20 mouse cellular contexts compared by ENCODE assay signal in the genomic region with DNA sequence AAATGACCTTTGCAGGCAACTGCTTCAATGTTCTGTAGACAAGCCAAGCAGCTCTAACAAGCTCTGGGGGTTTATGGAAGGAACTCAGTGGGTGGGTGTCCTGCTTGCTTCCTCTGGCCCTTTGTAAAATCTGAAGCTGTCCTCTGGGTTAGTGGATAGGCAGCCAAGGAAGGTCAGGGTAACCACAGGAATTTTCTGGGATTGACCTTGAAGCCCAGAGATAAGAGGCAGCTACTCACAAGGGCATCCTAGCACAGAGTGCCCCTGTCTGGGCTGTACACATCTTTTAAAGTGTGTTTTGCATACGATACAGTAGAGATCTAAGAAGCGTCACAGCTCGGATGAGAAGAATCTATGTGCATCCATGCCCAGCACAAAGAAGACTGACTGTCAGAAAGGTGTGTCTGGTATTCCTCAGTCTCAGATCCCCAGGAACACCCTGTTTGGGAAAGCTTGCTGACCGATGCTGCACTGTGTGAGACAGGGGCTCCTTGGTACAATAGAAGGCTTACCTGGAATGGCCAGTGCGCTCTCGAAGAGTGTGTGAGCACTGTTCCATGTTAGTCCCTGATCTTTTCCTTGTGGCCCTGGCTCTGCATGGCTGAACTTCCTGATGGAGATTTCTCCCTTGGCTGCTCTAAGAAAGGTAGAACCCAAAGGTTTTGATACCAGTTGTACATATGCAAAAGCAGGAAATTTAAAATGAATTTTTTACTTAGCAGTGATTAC.
A peak's percentile ranks its signal among the peaks of the same experiment; 100 is the strongest.
DNase-seq lines count a peak whose midpoint lies in the region; ATAC-seq lines count a peak whose summit lies in the region.
"Had no signal": no experiment of that assay in that cellular context is flagged by ENCODE, and none has a peak within 500 bp of the region (broad histone marks: within the 10 kb centered on the region; RNA-seq: fewer than 3 reads in every experiment).

No protein-coding gene starts in this region.

- H3K9ac ChIP-seq in heart, embryonic 11.5 days (ENCODE audit: low read depth, low read length): no peak overlapping the region
- no peak overlapping the region for H3K9ac ChIP-seq in kidney, embryonic 16.5 days (replicated peaks; ENCODE audit: low read length)
- H3K9ac ChIP-seq: embryonic facial prominence, embryonic 13.5 days; forebrain, embryonic 12.5 days; hindbrain, embryonic 12.5 days had no signal

- H3K9me3 ChIP-seq in heart, embryonic 11.5 days (replicated peaks; ENCODE audit: control insufficient read depth, low read length): peaks cover 4% of the 10 kb centered on the region; the same call in 1 of the 2 replicates
- H3K9me3 ChIP-seq in kidney, embryonic 16.5 days (ENCODE audit: low read length): peaks cover 6% of the 10 kb centered on the region
- no peaks in the 10 kb centered on the region for H3K9me3 ChIP-seq in limb, embryonic 10.5 days (replicated peaks)
- H3K9me3 ChIP-seq: forebrain, embryonic 12.5 days had no signal

- H3K27me3 ChIP-seq in heart, embryonic 11.5 days (ENCODE audit: control insufficient read depth, insufficient read depth, low read length): peaks cover 19% of the 10 kb centered on the region
- no peaks in the 10 kb centered on the region for H3K27me3 ChIP-seq in kidney, embryonic 16.5 days (ENCODE audit: insufficient read depth, low read length)
- H3K27me3 ChIP-seq in limb, embryonic 10.5 days (ENCODE audit: low read depth, poor library complexity, severe bottlenecking): 0 out of 2 replicates have a peak, but pooled peaks cover 3% of the 10 kb centered on the region
- H3K27me3 ChIP-seq: forebrain, embryonic 12.5 days; hindbrain, embryonic 12.5 days had no signal

- H3K4me2 ChIP-seq in heart, embryonic 11.5 days: no peak overlapping the region
- no peak overlapping the region for H3K4me2 ChIP-seq in kidney, embryonic 16.5 days (replicated peaks; ENCODE audit: low read depth, low read length)
- H3K4me2 ChIP-seq: embryonic facial prominence, embryonic 13.5 days; forebrain, embryonic 12.5 days; hindbrain, embryonic 12.5 days had no signal

- 73% methylated on average over 6 of the region's 6 CpGs for WGBS in heart, embryonic 11.5 days (ENCODE audit: insufficient replicate concordance)
- 72% methylated on average over 6 of the region's 6 CpGs for WGBS in kidney, embryonic 16.5 days
- WGBS in limb, embryonic 10.5 days: 89% methylated on average over 6 of the region's 6 CpGs

- ATAC-seq in heart, embryonic 11.5 days (replicated peaks; ENCODE audit: insufficient number of reproducible peaks, low FRiP score, low TSS enrichment): no peak
- ATAC-seq in kidney, embryonic 16.5 days (ENCODE audit: low FRiP score, low TSS enrichment): 0 out of 2 replicates have a peak, but pooled peaks have one; percentile 32
- ATAC-seq: forebrain, embryonic 16.5 days; hindbrain, embryonic 16.5 days; inflammation-experienced regulatory T-cells, adult 6 months had no signal

- no peak overlapping the region for H3K27ac ChIP-seq in heart, embryonic 11.5 days (ENCODE audit: low read depth, low read length)
- H3K27ac ChIP-seq in kidney, embryonic 16.5 days (ENCODE audit: low read length): no peak overlapping the region
- H3K27ac ChIP-seq in limb, embryonic 10.5 days: 0 out of 2 replicates have a peak overlapping the region, but pooled peaks have one; percentile 28
- H3K27ac ChIP-seq: embryonic facial prominence, embryonic 13.5 days; forebrain, embryonic 12.5 days; heart, adult 2 months; hindbrain, embryonic 12.5 days had no signal

- no peak overlapping the region for H3K4me3 ChIP-seq in heart, embryonic 11.5 days (ENCODE audit: low read depth, low read length)
- H3K4me3 ChIP-seq in kidney, embryonic 16.5 days (ENCODE audit: low read length): no peak overlapping the region
- no peak overlapping the region for H3K4me3 ChIP-seq in limb, embryonic 10.5 days
- H3K4me3 ChIP-seq: embryonic facial prominence, embryonic 13.5 days; forebrain, embryonic 12.5 days; heart, adult 2 months; hindbrain, embryonic 12.5 days had no signal

- DNase-seq in heart, adult 11 months: peak; percentile 62
- no peak for DNase-seq in kidney, adult 18-20 months
- DNase-seq in ZHBTc4 (ENCODE audit: low read depth, low spot score): peak; percentile 14
- DNase-seq in limb, embryonic 10.5 days (ENCODE audit: low spot score): no peak
- no peak for DNase-seq in embryo, embryonic 10.5 days (ENCODE audit: low spot score)
- DNase-seq: cerebellum, adult 11-12 months; cerebellum, adult 9-10 months; cerebellum, postnatal 25 days; gastrocnemius, postnatal 10 days; heart, adult 2 months; heart, postnatal 10 days; heart, postnatal 4 days had no signal

- H3K36me3 ChIP-seq in heart, embryonic 11.5 days (ENCODE audit: control insufficient read depth, insufficient read depth, low read length): no peaks in the 10 kb centered on the region
- 0 out of 2 replicates have a peak, but pooled peaks cover 5% of the 10 kb centered on the region for H3K36me3 ChIP-seq in kidney, embryonic 16.5 days (ENCODE audit: insufficient read depth, low read length)
- H3K36me3 ChIP-seq in limb, embryonic 10.5 days: no peaks in the 10 kb centered on the region
- H3K36me3 ChIP-seq: forebrain, embryonic 12.5 days; hindbrain, embryonic 12.5 days had no signal

- H3K4me1 ChIP-seq in heart, embryonic 11.5 days (ENCODE audit: control insufficient read depth, insufficient read depth, low read length): no peaks in the 10 kb centered on the region
- peaks cover 8% of the 10 kb centered on the region; the same call in 1 of the 2 replicates for H3K4me1 ChIP-seq in kidney, embryonic 16.5 days (ENCODE audit: insufficient read depth, low read length)
- H3K4me1 ChIP-seq in limb, embryonic 10.5 days: peaks cover 8% of the 10 kb centered on the region
- H3K4me1 ChIP-seq: forebrain, embryonic 12.5 days; hindbrain, embryonic 12.5 days had no signal

Comparison
In these comparisons a context has a peak if more than half of its experiments do, and no peak if none do; other contexts are left out.
1. DNase-seq: peak in heart, adult 11 months (single experiment) and ZHBTc4 (single experiment); none in kidney, adult 18-20 months (single experiment), limb, embryonic 10.5 days (single experiment) and embryo, embryonic 10.5 days (single experiment).